Mouse (Mus musculus): ENCODE results near the gene Mpp4. TPM values are rescaled to one million over a fixed set of nuclear protein-coding genes. Genes with fewer than 3 reads are reported as not detected.

The Mpp4 gene
- polyA plus RNA-seq, 1 experiment from 2014 or later: 0.23 TPM

- no peaks in the 10 kb centered on the region for H3K9me3 ChIP-seq (ENCODE audit: low read length)
- TF ChIP-seq CTCF (IDR thresholded peaks at IDR 0.05): no peak
- whole genome bisulfite sequencing: 82% methylated on average over 4 of the region's 4 CpGs
- H3K4me2 ChIP-seq (replicated peaks; ENCODE audit: low read depth, low read length): no peak overlapping the region
- H3K9ac ChIP-seq (replicated peaks; ENCODE audit: low read depth): no peak overlapping the region
- H3K27ac ChIP-seq (ENCODE audit: low read length): no peak overlapping the region
- no peaks in the 10 kb centered on the region for H3K27me3 ChIP-seq (replicated peaks; ENCODE audit: insufficient read depth, low read length)
- ATAC-seq: no peak
- H3K4me1 ChIP-seq (ENCODE audit: insufficient read depth, low read depth, low read length): no peaks in the 10 kb centered on the region
- H3K36me3 ChIP-seq (ENCODE audit: insufficient read depth, low read length): no peaks in the 10 kb centered on the region
- H3K4me3 ChIP-seq (ENCODE audit: low read depth, low read length): no peak overlapping the region
- no peak for DNase-seq (ENCODE audit: low spot score)
These were observed 5.3 kb downstream of the Mpp4 start for GRCm38 (mm10) chr1:59157846-59158245.

DNA sequence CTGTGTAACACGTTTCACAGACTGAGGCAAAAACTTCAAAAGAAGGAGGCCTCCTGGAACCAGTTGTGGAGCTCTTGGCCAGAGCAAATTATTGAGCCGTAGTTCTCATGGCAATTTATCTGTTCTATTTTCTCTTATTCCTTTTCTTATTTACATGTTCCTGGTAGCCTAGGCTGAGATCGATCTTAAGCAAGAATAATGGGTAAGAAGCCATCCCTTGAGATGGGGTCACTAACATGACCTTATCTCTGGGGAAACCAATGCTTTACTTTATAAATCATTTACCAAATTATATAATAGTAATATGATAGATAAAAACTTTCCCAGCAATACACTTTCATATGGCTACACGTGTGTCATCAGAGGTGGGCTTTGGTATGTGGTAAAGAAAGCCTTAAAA is 10.8 kb downstream of the Mpp4 start:
- Histone ChIP-seq H3K36me3 (ENCODE audit: insufficient read depth, low read length) (no peaks in the 10 kb centered on the region), H3K9me3 (ENCODE audit: low read length) (no peaks in the 10 kb centered on the region), H3K4me2 (replicated peaks; ENCODE audit: low read depth, low read length) (no peak overlapping the region), H3K4me3 (ENCODE audit: low read depth, low read length) (no peak overlapping the region), H3K27me3 (replicated peaks; ENCODE audit: insufficient read depth, low read length) (no peaks in the 10 kb centered on the region), H3K4me1 (ENCODE audit: insufficient read depth, low read depth, low read length) (no peaks in the 10 kb centered on the region), H3K27ac (ENCODE audit: low read length) (no peak overlapping the region), H3K9ac (replicated peaks; ENCODE audit: low read depth) (no peak overlapping the region)
- ATAC-seq (no peak), DNase-seq (ENCODE audit: low spot score) (no peak)
- TF ChIP-seq CTCF (IDR thresholded peaks at IDR 0.05) (no peak), EP300 (IDR thresholded peaks at IDR 0.05) (no peak)
- WGBS: 76% methylated on average over 4 of the region's 4 CpGs

GRCm38 (mm10) chr1:59150542-59150941 is 12.6 kb downstream of the Mpp4 start:
- Histone ChIP-seq H3K4me2 (replicated peaks; ENCODE audit: low read depth, low read length) (no peak overlapping the region), H3K9me3 (ENCODE audit: low read length) (no peaks in the 10 kb centered on the region), H3K4me3 (ENCODE audit: low read depth, low read length) (no peak overlapping the region), H3K36me3 (ENCODE audit: insufficient read depth, low read length) (no peaks in the 10 kb centered on the region), H3K27ac (ENCODE audit: low read length) (no peak overlapping the region), H3K9ac (replicated peaks; ENCODE audit: low read depth) (no peak overlapping the region), H3K27me3 (replicated peaks; ENCODE audit: insufficient read depth, low read length) (no peaks in the 10 kb centered on the region), H3K4me1 (ENCODE audit: insufficient read depth, low read depth, low read length) (no peaks in the 10 kb centered on the region)
- ATAC-seq (no peak), DNase-seq (ENCODE audit: low spot score) (no peak)
- 59% methylated on average over 5 of the region's 5 CpGs for WGBS
- no peak for TF ChIP-seq EP300 (IDR thresholded peaks at IDR 0.05)
- TF ChIP-seq CTCF (IDR thresholded peaks at IDR 0.05): no peak

GRCm38 (mm10) chr1:59144543-59144942 is 18.6 kb downstream of the Mpp4 start:
- no peak for ATAC-seq
- no peak for DNase-seq (ENCODE audit: low spot score)
- no peak overlapping the region for H3K4me3 ChIP-seq (ENCODE audit: low read depth, low read length)
- H3K36me3 ChIP-seq (ENCODE audit: insufficient read depth, low read length): no peaks in the 10 kb centered on the region
- no peaks in the 10 kb centered on the region for H3K27me3 ChIP-seq (replicated peaks; ENCODE audit: insufficient read depth, low read length)
- H3K9me3 ChIP-seq (ENCODE audit: low read length): no peaks in the 10 kb centered on the region
- no peak overlapping the region for H3K9ac ChIP-seq (replicated peaks; ENCODE audit: low read depth)
- no peaks in the 10 kb centered on the region for H3K4me1 ChIP-seq (ENCODE audit: insufficient read depth, low read depth, low read length)
- H3K27ac ChIP-seq (ENCODE audit: low read length): no peak overlapping the region
- peak; percentile 67 for TF ChIP-seq CTCF (IDR thresholded peaks at IDR 0.05)
- TF ChIP-seq EP300 (IDR thresholded peaks at IDR 0.05): no peak
- no peak overlapping the region for H3K4me2 ChIP-seq (replicated peaks; ENCODE audit: low read depth, low read length)
- 71% methylated on average over 10 of the region's 10 CpGs for WGBS

- Histone ChIP-seq H3K9me3 (ENCODE audit: low read length) (no peaks in the 10 kb centered on the region), H3K36me3 (ENCODE audit: insufficient read depth, low read length) (no peaks in the 10 kb centered on the region), H3K4me3 (ENCODE audit: low read depth, low read length) (no peak overlapping the region), H3K9ac (replicated peaks; ENCODE audit: low read depth) (no peak overlapping the region), H3K4me2 (replicated peaks; ENCODE audit: low read depth, low read length) (no peak overlapping the region), H3K27me3 (replicated peaks; ENCODE audit: insufficient read depth, low read length) (no peaks in the 10 kb centered on the region), H3K27ac (ENCODE audit: low read length) (no peak overlapping the region), H3K4me1 (ENCODE audit: insufficient read depth, low read depth, low read length) (no peaks in the 10 kb centered on the region)
- peak; percentile 89 for DNase-seq (ENCODE audit: low spot score)
- ATAC-seq: peak; percentile 55; the same call in 1 of the 2 replicates
- TF ChIP-seq EP300 (IDR thresholded peaks at IDR 0.05): no peak
- TF ChIP-seq CTCF (IDR thresholded peaks at IDR 0.05): peak; percentile 88
These were observed 20.4 kb downstream of the Mpp4 start for GRCm38 (mm10) chr1:59142809-59143208.

- peak; percentile 94 for DNase-seq (ENCODE audit: low spot score)
- Histone ChIP-seq H3K36me3 (ENCODE audit: insufficient read depth, low read length) (no peaks in the 10 kb centered on the region), H3K9me3 (ENCODE audit: low read length) (no peaks in the 10 kb centered on the region), H3K4me3 (ENCODE audit: low read depth, low read length) (no peak overlapping the region), H3K4me1 (ENCODE audit: insufficient read depth, low read depth, low read length) (0 out of 2 replicates have a peak, but pooled peaks cover 6% of the 10 kb centered on the region), H3K4me2 (replicated peaks; ENCODE audit: low read depth, low read length) (no peak overlapping the region), H3K27me3 (replicated peaks; ENCODE audit: insufficient read depth, low read length) (no peaks in the 10 kb centered on the region), H3K27ac (ENCODE audit: low read length) (no peak overlapping the region), H3K9ac (replicated peaks; ENCODE audit: low read depth) (no peak overlapping the region)
- WGBS: 25% methylated on average over 5 of the region's 5 CpGs
- peak; percentile 98 for ATAC-seq
- no peak for TF ChIP-seq CTCF (IDR thresholded peaks at IDR 0.05)
- TF ChIP-seq EP300 (IDR thresholded peaks at IDR 0.05): peak; percentile 90
These were observed 28.8 kb downstream of the Mpp4 start for GRCm38 (mm10) chr1:59134419-59134818.

DNA sequence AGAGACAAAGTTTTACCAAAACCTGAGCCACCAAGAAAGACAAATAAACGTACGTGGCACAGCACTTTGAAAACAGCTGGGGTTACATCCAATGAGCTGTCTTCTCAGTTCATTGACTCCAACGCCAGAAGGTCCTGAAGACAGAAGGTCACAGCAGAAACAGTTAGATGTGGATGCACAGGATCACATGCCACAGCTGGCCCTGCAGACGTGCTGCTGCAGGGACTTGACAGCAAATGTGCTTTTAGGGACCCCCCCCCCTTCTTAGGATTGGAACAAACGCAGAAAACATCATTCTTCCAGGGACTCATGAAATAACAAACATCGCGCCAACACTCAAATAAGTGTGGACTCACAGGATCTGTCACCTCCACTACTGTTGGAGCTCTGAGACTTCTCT is 34.3 kb downstream of the Mpp4 start:
- TF ChIP-seq EP300 (IDR thresholded peaks at IDR 0.05): no peak
- TF ChIP-seq CTCF (IDR thresholded peaks at IDR 0.05): no peak
- H3K4me3 ChIP-seq (ENCODE audit: low read depth, low read length): no peak overlapping the region
- H3K4me2 ChIP-seq (replicated peaks; ENCODE audit: low read depth, low read length): no peak overlapping the region
- no peak for ATAC-seq
- H3K27me3 ChIP-seq (replicated peaks; ENCODE audit: insufficient read depth, low read length): no peaks in the 10 kb centered on the region
- H3K9me3 ChIP-seq (ENCODE audit: low read length): no peaks in the 10 kb centered on the region
- H3K9ac ChIP-seq (replicated peaks; ENCODE audit: low read depth): no peak overlapping the region
- H3K4me1 ChIP-seq (ENCODE audit: insufficient read depth, low read depth, low read length): 0 out of 2 replicates have a peak, but pooled peaks cover 4% of the 10 kb centered on the region
- H3K27ac ChIP-seq (ENCODE audit: low read length): no peak overlapping the region
- WGBS: 34% methylated on average over 7 of the region's 7 CpGs
- no peak for DNase-seq (ENCODE audit: low spot score)
- H3K36me3 ChIP-seq (ENCODE audit: insufficient read depth, low read length): no peaks in the 10 kb centered on the region
